Mouse (Mus musculus): ENCODE results near the gene Lrch3.

DNA sequence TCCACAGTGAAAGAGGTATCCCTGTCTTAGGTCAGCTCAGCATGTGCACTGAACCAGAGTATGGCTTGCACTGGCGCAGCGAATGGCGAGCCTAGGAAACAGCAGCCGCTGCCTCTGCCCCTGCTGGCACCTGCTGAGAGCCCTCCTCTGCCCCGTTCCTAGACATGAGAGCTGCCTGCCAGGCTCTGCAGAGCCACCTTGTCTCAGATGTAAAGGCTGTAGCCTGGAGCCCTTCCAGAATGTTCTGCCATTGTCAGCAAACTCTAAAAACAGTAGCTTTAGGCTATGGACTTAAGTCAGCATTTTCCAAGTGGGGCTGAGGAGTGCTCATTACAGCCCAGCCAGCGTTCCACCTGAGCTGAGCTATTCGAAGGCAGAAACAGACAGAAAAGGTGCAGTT, 93.5 kb downstream of the Lrch3 start:
- TF ChIP-seq CTCF (IDR thresholded peaks at IDR 0.05; ENCODE audit: borderline replicate concordance, extremely low read depth, insufficient read depth, insufficient read length): no peak
- TF ChIP-seq POLR2A (IDR thresholded peaks at IDR 0.05; ENCODE audit: borderline replicate concordance, extremely low read depth, insufficient read depth, insufficient read length, poor library complexity, severe bottlenecking): no peak
